Mouse (Mus musculus) ES-E14 (cell line): ENCODE measurements at regions not wholly inside any gene's neighbourhood (a gene's known extent, or its start where the extent isn't known, plus 50 kb on each side); places are given as distances from the start of the nearest gene placed in this dataset.

ENCODE experiments used
- DNase-seq: peaks from one replicate; pipeline ENCODE4 v3.0.0-alpha.2; 2013; ENCODE audit warnings: low read depth, low spot score
- H3K27ac ChIP-seq: 2 replicates; pipeline ENCODE4 v1.5.1; 2012; ENCODE audit warnings: low read depth, mild to moderate bottlenecking, low read length, moderate library complexity, mixed read lengths; ENCODE audit not compliant: poor library complexity, insufficient read depth, severe bottlenecking
- H3K36me3 ChIP-seq: 2 replicates; pipeline ENCODE4 v1.6.1; 2012; ENCODE audit warnings: mild to moderate bottlenecking, low read length, moderate library complexity, mixed read lengths; ENCODE audit not compliant: control insufficient read depth, poor library complexity, insufficient read depth, severe bottlenecking
- H3K4me1 ChIP-seq, 2 experiments: fragments of 150-350 bp in 1 of 2; sonication (generic) in 1 of 2; 2 replicates each; pipeline ENCODE4 v1.6.1; 2012; ENCODE audit warnings: low read length in 2 of 2, mild to moderate bottlenecking in 1 of 2, mixed read lengths in 1 of 2; ENCODE audit not compliant: control insufficient read depth in 2 of 2, insufficient read depth in 2 of 2, poor library complexity in 1 of 2
- H3K4me3 ChIP-seq, 2 experiments: fragments of 150-350 bp in 1 of 2; sonication (generic) in 1 of 2; 2 replicates each; pipeline ENCODE4 v1.5.1; 2012; ENCODE audit warnings: low read length in 2 of 2, low read depth in 1 of 2, mild to moderate bottlenecking in 1 of 2, mixed read lengths in 1 of 2; ENCODE audit not compliant: insufficient read depth in 1 of 2, poor library complexity in 1 of 2, severe bottlenecking in 1 of 2
- H3K9ac ChIP-seq: 2 replicates; pipeline ENCODE4 v1.6.1; 2012; ENCODE audit warnings: low read depth, mild to moderate bottlenecking, low read length, mixed read lengths; ENCODE audit not compliant: poor library complexity, insufficient read depth, severe bottlenecking
- H3K9me3 ChIP-seq: fragments of 150-350 bp; sonication (generic); 2 replicates; pipeline ENCODE4 v1.6.1; 2012; ENCODE audit warnings: low read depth, mild to moderate bottlenecking, low read length; ENCODE audit not compliant: control insufficient read depth, insufficient read depth
- CHD2 ChIP-seq: IDR thresholded peaks from 2 replicates; pipeline ENCODE4 v1.6.1; 2014; ENCODE audit warnings: mild to moderate bottlenecking, low read depth, low read length, inconsistent platforms
- HCFC1 ChIP-seq: IDR thresholded peaks from 2 replicates; pipeline ENCODE4 v1.6.1; 2012; ENCODE audit warnings: low read length, inconsistent platforms, borderline replicate concordance; ENCODE audit not compliant: insufficient read depth
- MAFK ChIP-seq: IDR thresholded peaks from 2 replicates; pipeline ENCODE4 v1.6.1; 2014; ENCODE audit warnings: mild to moderate bottlenecking, low read depth, low read length, inconsistent platforms; ENCODE audit not compliant: insufficient read depth
- ZC3H11A ChIP-seq: IDR thresholded peaks from 2 replicates; pipeline ENCODE4 v1.6.1; 2012; ENCODE audit warnings: low read depth, mild to moderate bottlenecking, inconsistent platforms, low read length, borderline replicate concordance
- ZNF384 ChIP-seq: IDR thresholded peaks from 2 replicates; pipeline ENCODE4 v1.6.1; 2012; ENCODE audit warnings: low read depth, low read length, inconsistent platforms
- in situ Hi-C, 2 experiments: fragments of 600-800 bp; cut with MboI; formaldehyde crosslinking; loops; one replicate each; pipeline ENCODE4 v1.15.1; 2025; ENCODE audit warnings: low sequenced_read_pairs in 2 of 2, inconsistent platforms in 1 of 2; ENCODE audit not compliant: unreplicated experiment in 2 of 2

GRCm38 (mm10) chr2:12026220-12026619, 248.5 kb downstream of the Ankrd16 start:
- no peak overlapping the region for H3K9ac ChIP-seq
- no peak overlapping the region for H3K4me3 ChIP-seq
- 0 out of 4 replicates have a peak, but pooled peaks cover 0 to 2% of the 10 kb centered on the region in 2 experiments for H3K4me1 ChIP-seq
- in situ Hi-C loops, result no loop called here
- DNase-seq, result peak; percentile 30
- H3K9me3 ChIP-seq, result no peaks in the 10 kb centered on the region
- TF ChIP-seq ZNF384, result no peak
- no peaks in the 10 kb centered on the region for H3K36me3 ChIP-seq
- H3K27ac ChIP-seq, result no peak overlapping the region

GRCm38 (mm10) chr2:12033518-12034322, 256.0 kb downstream of the Ankrd16 start:
- Histone ChIP-seq H3K4me1 (no peaks in the 10 kb centered on the region), H3K9me3 (no peaks in the 10 kb centered on the region), H3K9ac (no peak overlapping the region), H3K27ac (no peak overlapping the region), H3K36me3 (no peaks in the 10 kb centered on the region), H3K4me3 (no peak overlapping the region)
- TF ChIP-seq MAFK (no peak), ZC3H11A (no peak), HCFC1 (no peak), ZNF384 (no peak), CHD2 (no peak)
- DNase-seq, result no peak
- in situ Hi-C loops, result no loop called here

GRCm38 (mm10) chr2:12034323-12034585, 256.6 kb downstream of the Ankrd16 start:
- Histone ChIP-seq H3K4me3 (no peak overlapping the region), H3K9ac (no peak overlapping the region), H3K36me3 (no peaks in the 10 kb centered on the region), H3K27ac (no peak overlapping the region), H3K4me1 (no peaks in the 10 kb centered on the region), H3K9me3 (no peaks in the 10 kb centered on the region)
- in situ Hi-C loops, result no loop called here
- TF ChIP-seq HCFC1 (no peak), MAFK (no peak), ZNF384 (no peak), CHD2 (no peak)
- DNase-seq, result no peak

GRCm38 (mm10) chr2:12049386-12049785, 252.3 kb downstream of the Itga8 start:
- no peak for TF ChIP-seq HCFC1
- TF ChIP-seq ZNF384, result no peak
- TF ChIP-seq ZC3H11A, result no peak
- in situ Hi-C loops, result no loop called here

GRCm38 (mm10) chr2:12049972-12050371, 251.8 kb downstream of the Itga8 start:
- no peaks in the 10 kb centered on the region for H3K36me3 ChIP-seq
- no peak overlapping the region for H3K9ac ChIP-seq
- no peak overlapping the region for H3K27ac ChIP-seq
- DNase-seq, result no peak
- in situ Hi-C loops, result no loop called here
- TF ChIP-seq MAFK (no peak), CHD2 (no peak), ZNF384 (no peak), ZC3H11A (no peak), HCFC1 (no peak)
- H3K9me3 ChIP-seq, result no peaks in the 10 kb centered on the region
- H3K4me3 ChIP-seq, result no peak overlapping the region
- 0 out of 4 replicates have a peak, but pooled peaks cover 0 to 4% of the 10 kb centered on the region in 2 experiments for H3K4me1 ChIP-seq

More at GRCm38 (mm10) chr2:12049386-12049785, 252.3 kb downstream of the Itga8 start:
- Histone ChIP-seq H3K36me3 (no peaks in the 10 kb centered on the region), H3K9me3 (no peaks in the 10 kb centered on the region), H3K4me1 (0 out of 4 replicates have a peak, but pooled peaks cover 0 to 4% of the 10 kb centered on the region in 2 experiments), H3K27ac (no peak overlapping the region), H3K4me3 (no peak overlapping the region), H3K9ac (no peak overlapping the region)
- DNase-seq, result no peak
